Mouse (Mus musculus): ENCODE data around the gene Ifitm3.

DNA sequence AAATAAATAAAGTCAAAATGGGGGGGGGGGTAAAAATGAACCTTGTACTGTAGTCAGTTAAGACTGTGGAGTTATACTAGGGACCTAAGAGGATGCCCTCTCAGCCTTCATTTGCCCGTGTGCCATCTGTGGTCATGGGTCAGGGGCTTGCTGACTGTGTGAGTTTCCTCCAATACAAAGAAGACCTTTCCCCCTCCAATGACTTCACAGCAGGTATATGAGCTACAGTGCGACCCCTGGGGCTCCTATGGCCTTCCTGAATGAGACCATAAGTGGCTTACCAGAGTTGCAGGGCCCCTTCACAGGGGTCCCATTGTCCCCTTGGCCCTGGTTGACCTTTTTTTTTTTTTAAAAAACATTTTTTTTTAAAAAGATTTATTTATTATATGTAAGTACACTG lies 49.2 kb downstream of the Ifitm3 start:
- no peak for TF ChIP-seq CTCF (IDR thresholded peaks at IDR 0.05; ENCODE audit: low read depth)
- no peak for TF ChIP-seq EP300 (optimal IDR thresholded peaks at IDR 0.05)

Data from stomach, postnatal 0 days (tissue).